Mouse (Mus musculus) thymus, postnatal 14 days (tissue): ENCODE measurements around the gene Sash3.
"Not testable (repeated sequence)": the region's sequence is repeated elsewhere in the genome, so short reads cannot be mapped to it uniquely, and the experiment has no call there.

ENCODE experiments used
- DNase-seq: peaks from one replicate; pipeline ENCODE4 v3.0.0; 2021

Sash3 gene

GRCm38 (mm10) chrX:48204469-48204868 is 58.2 kb downstream of the Sash3 start:
- no peak for DNase-seq

- peak; percentile 8 for DNase-seq
These were observed 61.7 kb downstream of the Sash3 start for GRCm38 (mm10) chrX:48207761-48208487.

GRCm38 (mm10) chrX:48208519-48209185 is 62.4 kb downstream of the Sash3 start, which contains the start of gene Zdhhc9:
Gene Zdhhc9 (minus strand): TSS chrX:48208878.
- peak; percentile 92 for DNase-seq

GRCm38 (mm10) chrX:48209746-48210145 is 63.5 kb downstream of the Sash3 start:
- not testable (repeated sequence) for DNase-seq
